In the genomic region with DNA sequence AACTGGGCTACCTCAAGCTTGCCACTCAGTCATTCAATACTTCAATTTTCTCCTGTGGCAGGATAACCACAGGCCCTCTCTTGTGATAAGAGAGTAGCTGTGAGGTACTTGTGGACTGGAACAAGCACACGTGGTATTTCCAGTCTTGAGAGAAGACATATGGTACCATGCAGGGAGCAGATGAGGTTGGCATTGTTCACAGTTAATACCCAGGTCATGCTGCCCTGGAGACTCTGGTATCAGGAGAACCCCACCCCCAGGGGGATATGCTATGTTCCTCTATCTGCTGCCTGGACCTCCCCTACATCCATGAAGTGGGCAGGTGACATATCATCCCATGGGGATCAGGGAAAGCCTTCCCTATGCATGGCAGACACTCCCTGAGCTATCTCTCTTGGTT, we compare ENCODE assay signal across 21 mouse cellular contexts. TPM values are rescaled to one million over a fixed set of nuclear protein-coding genes. Genes with fewer than 3 reads are reported as not detected.
"Had no signal": no experiment of that assay in that cellular context is flagged by ENCODE, and none has a peak within 500 bp of the region (broad histone marks: within the 10 kb centered on the region; RNA-seq: fewer than 3 reads in every experiment).

No protein-coding gene starts in this region.

- H3K4me3 ChIP-seq: lung, embryonic 15.5 days; midbrain, embryonic 10.5 days; midbrain, embryonic 12.5 days; myocyte; neural tube, embryonic 13.5 days; neural tube, embryonic 15.5 days had no signal

- DNase-seq: lung, adult 2 months; lung, postnatal 10 days; lung, postnatal 4 days; midbrain, embryonic 14.5 days; retina, postnatal 1 day; right cerebral cortex, adult 18-20 months; right cerebral cortex, postnatal 25 days; right cerebral cortex, postnatal 4 days; spleen, adult 18-20 months; thymus, adult 18-20 months; thymus, postnatal 14 days; thymus, postnatal 36 days had no signal

- ATAC-seq: midbrain, embryonic 16.5 days had no signal

- H3K27ac ChIP-seq: lung, embryonic 15.5 days; midbrain, embryonic 10.5 days; midbrain, embryonic 12.5 days; neural tube, embryonic 13.5 days; neural tube, embryonic 15.5 days had no signal

RNA-seq across cellular contexts. Expression of gene Wnt7a, which starts 27.9 kb away (rescaled TPM):
- total RNA-seq: megakaryocyte, adult 5-6 weeks; megakaryocyte-erythroid progenitor cell, adult 5-6 weeks had no signal
